15 mouse cellular contexts compared by ENCODE assay signal in genomic region chr11:118728797-118729196, GRCm38 (mm10).
A peak's percentile ranks its signal among the peaks of the same experiment; 100 is the strongest.
DNase-seq lines count a peak whose midpoint lies in the region; ATAC-seq lines count a peak whose summit lies in the region.
"Had no signal": no experiment of that assay in that cellular context is flagged by ENCODE, and none has a peak within 500 bp of the region (broad histone marks: within the 10 kb centered on the region; RNA-seq: fewer than 3 reads in every experiment).

No protein-coding gene starts in this region.

- no peaks in the 10 kb centered on the region for H3K36me3 ChIP-seq in hindbrain, embryonic 10.5 days
- H3K36me3 ChIP-seq in hindbrain, embryonic 14.5 days (replicated peaks; ENCODE audit: control insufficient read depth, insufficient read depth) = no peaks in the 10 kb centered on the region
- no peaks in the 10 kb centered on the region for H3K36me3 ChIP-seq in midbrain, embryonic 16.5 days (ENCODE audit: control insufficient read depth, insufficient read depth, low read length)
- H3K36me3 ChIP-seq in midbrain, embryonic 13.5 days = no peaks in the 10 kb centered on the region
- no peaks in the 10 kb centered on the region for H3K36me3 ChIP-seq in hindbrain, embryonic 13.5 days
- no peaks in the 10 kb centered on the region for H3K36me3 ChIP-seq in neural tube, embryonic 15.5 days
- H3K36me3 ChIP-seq: heart, embryonic 15.5 days; limb, embryonic 15.5 days; midbrain, embryonic 12.5 days had no signal

- 0 out of 2 replicates have a peak, but pooled peaks cover 2% of the 10 kb centered on the region for H3K9me3 ChIP-seq in hindbrain, embryonic 10.5 days
- no peaks in the 10 kb centered on the region for H3K9me3 ChIP-seq in hindbrain, embryonic 14.5 days (ENCODE audit: control insufficient read depth, low read length)
- H3K9me3 ChIP-seq in midbrain, embryonic 16.5 days (replicated peaks; ENCODE audit: control insufficient read depth, low read length, poor library complexity, severe bottlenecking) = no peaks in the 10 kb centered on the region
- no peaks in the 10 kb centered on the region for H3K9me3 ChIP-seq in midbrain, embryonic 13.5 days
- no peaks in the 10 kb centered on the region for H3K9me3 ChIP-seq in hindbrain, embryonic 13.5 days
- no peaks in the 10 kb centered on the region for H3K9me3 ChIP-seq in neural tube, embryonic 15.5 days (replicated peaks)
- H3K9me3 ChIP-seq: heart, embryonic 15.5 days; limb, embryonic 15.5 days; midbrain, embryonic 12.5 days had no signal

- no peak overlapping the region for H3K4me2 ChIP-seq in hindbrain, embryonic 14.5 days (replicated peaks)
- H3K4me2 ChIP-seq in midbrain, embryonic 16.5 days (ENCODE audit: low read length) = no peak overlapping the region
- H3K4me2 ChIP-seq in midbrain, embryonic 13.5 days (replicated peaks) = no peak overlapping the region
- no peak overlapping the region for H3K4me2 ChIP-seq in hindbrain, embryonic 13.5 days
- H3K4me2 ChIP-seq in neural tube, embryonic 15.5 days = no peak overlapping the region
- H3K4me2 ChIP-seq: heart, embryonic 15.5 days; limb, embryonic 15.5 days; midbrain, embryonic 12.5 days had no signal

- peak overlapping the region; percentile 69 for H3K27ac ChIP-seq in hindbrain, embryonic 10.5 days
- no peak overlapping the region; the same call in 1 of the 2 replicates for H3K27ac ChIP-seq in hindbrain, embryonic 14.5 days
- H3K27ac ChIP-seq in midbrain, embryonic 16.5 days (ENCODE audit: low read length) = peak overlapping the region; percentile 17; the same call in 1 of the 2 replicates
- no peak overlapping the region for H3K27ac ChIP-seq in midbrain, embryonic 13.5 days
- H3K27ac ChIP-seq in hindbrain, embryonic 13.5 days = peak overlapping the region; percentile 76
- H3K27ac ChIP-seq in neural tube, embryonic 15.5 days (replicated peaks) = peak overlapping the region; percentile 61; the same call in 1 of the 2 replicates
- H3K27ac ChIP-seq: heart, embryonic 15.5 days; kidney, postnatal 0 days; limb, embryonic 15.5 days; midbrain, embryonic 12.5 days had no signal

- no peak for ATAC-seq in hindbrain, embryonic 14.5 days (ENCODE audit: low FRiP score)
- no peak for ATAC-seq in midbrain, embryonic 16.5 days
- ATAC-seq in midbrain, embryonic 13.5 days = no peak
- no peak for ATAC-seq in hindbrain, embryonic 13.5 days (ENCODE audit: low FRiP score)
- no peak for ATAC-seq in neural tube, embryonic 15.5 days (ENCODE audit: low FRiP score)
- ATAC-seq: CD4-positive, CD25-positive, alpha-beta regulatory T cell, adult 4 months had no signal

- H3K4me3 ChIP-seq in hindbrain, embryonic 10.5 days = no peak overlapping the region
- H3K4me3 ChIP-seq in hindbrain, embryonic 14.5 days (replicated peaks; ENCODE audit: low read length) = no peak overlapping the region
- H3K4me3 ChIP-seq in midbrain, embryonic 16.5 days (ENCODE audit: low read depth, low read length) = no peak overlapping the region
- H3K4me3 ChIP-seq in midbrain, embryonic 13.5 days (replicated peaks) = no peak overlapping the region
- H3K4me3 ChIP-seq in hindbrain, embryonic 13.5 days = no peak overlapping the region
- no peak overlapping the region for H3K4me3 ChIP-seq in neural tube, embryonic 15.5 days (replicated peaks)
- H3K4me3 ChIP-seq: erythroblast, embryonic 14.5 days; heart, embryonic 15.5 days; limb, embryonic 15.5 days; midbrain, embryonic 12.5 days had no signal

- WGBS in hindbrain, embryonic 10.5 days = 79% methylated on average over 12 of the region's 12 CpGs
- 55% methylated on average over 12 of the region's 12 CpGs for WGBS in hindbrain, embryonic 14.5 days
- WGBS in midbrain, embryonic 16.5 days = 67% methylated on average over 12 of the region's 12 CpGs
- WGBS in midbrain, embryonic 13.5 days = 71% methylated on average over 12 of the region's 12 CpGs
- 62% methylated on average over 12 of the region's 12 CpGs for whole genome bisulfite sequencing in hindbrain, embryonic 13.5 days
- WGBS in neural tube, embryonic 15.5 days = 49% methylated on average over 12 of the region's 12 CpGs

- no peak overlapping the region for H3K9ac ChIP-seq in hindbrain, embryonic 14.5 days
- H3K9ac ChIP-seq in midbrain, embryonic 16.5 days (ENCODE audit: low read depth, low read length) = no peak overlapping the region
- no peak overlapping the region for H3K9ac ChIP-seq in midbrain, embryonic 13.5 days (replicated peaks)
- 0 out of 2 replicates have a peak overlapping the region, but pooled peaks have one; percentile 8 for H3K9ac ChIP-seq in hindbrain, embryonic 13.5 days
- H3K9ac ChIP-seq in neural tube, embryonic 15.5 days (replicated peaks) = no peak overlapping the region
- H3K9ac ChIP-seq: heart, embryonic 15.5 days; limb, embryonic 15.5 days; midbrain, embryonic 12.5 days had no signal

- DNase-seq in hindbrain, embryonic 10.5 days (ENCODE audit: low spot score) = no peak
- no peak for DNase-seq in hindbrain, embryonic 14.5 days (ENCODE audit: low spot score)
- no peak for DNase-seq in urinary bladder, postnatal 25 days (ENCODE audit: low spot score)
- DNase-seq: adrenal gland, postnatal 10 days; right cerebral cortex, adult 18-20 months had no signal

- H3K27me3 ChIP-seq in hindbrain, embryonic 10.5 days (ENCODE audit: insufficient read depth, poor library complexity, severe bottlenecking) = no peaks in the 10 kb centered on the region
- H3K27me3 ChIP-seq in hindbrain, embryonic 14.5 days (ENCODE audit: control insufficient read depth, insufficient read depth, low read length) = no peaks in the 10 kb centered on the region
- H3K27me3 ChIP-seq in midbrain, embryonic 16.5 days (ENCODE audit: control insufficient read depth, insufficient read depth, low read depth, low read length) = no peaks in the 10 kb centered on the region
- no peaks in the 10 kb centered on the region for H3K27me3 ChIP-seq in midbrain, embryonic 13.5 days
- no peaks in the 10 kb centered on the region for H3K27me3 ChIP-seq in hindbrain, embryonic 13.5 days
- no peaks in the 10 kb centered on the region for H3K27me3 ChIP-seq in neural tube, embryonic 15.5 days (replicated peaks)
- H3K27me3 ChIP-seq: heart, embryonic 15.5 days; limb, embryonic 15.5 days; midbrain, embryonic 12.5 days had no signal

- peaks cover 56% of the 10 kb centered on the region for H3K4me1 ChIP-seq in hindbrain, embryonic 10.5 days (replicated peaks)
- H3K4me1 ChIP-seq in hindbrain, embryonic 14.5 days (replicated peaks; ENCODE audit: control insufficient read depth, insufficient read depth, low read length) = peaks cover 22% of the 10 kb centered on the region
- peaks cover 11% of the 10 kb centered on the region; the same call in 1 of the 2 replicates for H3K4me1 ChIP-seq in midbrain, embryonic 16.5 days (ENCODE audit: control insufficient read depth, insufficient read depth, low read length)
- peaks cover 44% of the 10 kb centered on the region for H3K4me1 ChIP-seq in midbrain, embryonic 13.5 days (replicated peaks)
- H3K4me1 ChIP-seq in hindbrain, embryonic 13.5 days (replicated peaks) = peaks cover 62% of the 10 kb centered on the region
- H3K4me1 ChIP-seq in neural tube, embryonic 15.5 days = peaks cover 41% of the 10 kb centered on the region

Comparison
In these comparisons a context has a peak if more than half of its experiments do, and no peak if none do; other contexts are left out.
1. H3K27ac ChIP-seq: peak in hindbrain, embryonic 10.5 days (single experiment), midbrain, embryonic 16.5 days (single experiment), hindbrain, embryonic 13.5 days (single experiment) and neural tube, embryonic 15.5 days (single experiment); none in hindbrain, embryonic 14.5 days (single experiment) and midbrain, embryonic 13.5 days (single experiment).